Mouse (Mus musculus) ES-Bruce4 (cell line): ENCODE data around the gene Anapc10. TPM values are rescaled to one million over a fixed set of nuclear protein-coding genes. Genes with fewer than 3 reads are reported as not detected.

Experiments
- H3K27ac ChIP-seq: 2 replicates; pipeline ENCODE4 v1.5.1; 2012; ENCODE audit warnings: low read length, inconsistent platforms; ENCODE audit not compliant: insufficient read depth
- H3K27me3 ChIP-seq: 2 replicates; pipeline ENCODE4 v1.6.1; 2012; ENCODE audit warnings: mild to moderate bottlenecking, low read length, inconsistent platforms; ENCODE audit not compliant: control insufficient read depth, poor library complexity, insufficient read depth, severe bottlenecking
- H3K36me3 ChIP-seq: 2 replicates; pipeline ENCODE4 v1.6.1; 2012; ENCODE audit warnings: inconsistent platforms, mild to moderate bottlenecking, low read length, moderate library complexity; ENCODE audit not compliant: control insufficient read depth, poor library complexity, insufficient read depth, severe bottlenecking
- H3K4me1 ChIP-seq: one replicate; pipeline ENCODE4 v1.8.1; 2011; ENCODE audit warnings: low read length; ENCODE audit not compliant: control insufficient read depth, insufficient read depth
- H3K4me3 ChIP-seq: 2 replicates; pipeline ENCODE4 v1.5.1; 2011; ENCODE audit warnings: low read depth, mild to moderate bottlenecking, low read length
- H3K9ac ChIP-seq: 2 replicates; pipeline ENCODE4 v1.6.1; 2012; ENCODE audit warnings: low read depth, mild to moderate bottlenecking, inconsistent platforms; ENCODE audit not compliant: poor library complexity, severe bottlenecking
- H3K9me3 ChIP-seq: replicated peaks from 2 replicates; pipeline ENCODE4 v1.6.1; 2012; ENCODE audit warnings: mild to moderate bottlenecking, low read length, inconsistent platforms; ENCODE audit not compliant: control insufficient read depth, poor library complexity, insufficient read depth, severe bottlenecking
- CTCF ChIP-seq: IDR thresholded peaks from one replicate; pipeline ENCODE4 v1.8.1; 2011; ENCODE audit warnings: low read depth, low read length
- EP300 ChIP-seq: IDR thresholded peaks from 2 replicates; pipeline ENCODE4 v1.6.1; 2011; ENCODE audit warnings: low read depth, low read length; ENCODE audit not compliant: insufficient read depth
- POLR2A ChIP-seq: IDR thresholded peaks from one replicate; pipeline ENCODE4 v1.8.1; 2011; ENCODE audit warnings: low read length; ENCODE audit not compliant: insufficient read depth
- polyA plus RNA-seq: library from polyadenylated mRNA; stranded (reverse); fragments of >200 nt; gene quantifications from 2 replicates; pipeline ENCODE4 v1.2.4, GENCODE M21; 2011; ENCODE audit warnings: low read depth; ENCODE audit not compliant: missing spikeins, insufficient read depth, insufficient read length

Anapc10 gene
- polyA plus RNA-seq, 1 experiment = 63.9 TPM

- H3K9ac ChIP-seq = no peak overlapping the region
- no peaks in the 10 kb centered on the region for H3K36me3 ChIP-seq
- no peaks in the 10 kb centered on the region for H3K27me3 ChIP-seq
- no peaks in the 10 kb centered on the region; the same call in 1 of the 2 replicates for H3K9me3 ChIP-seq
- TF ChIP-seq POLR2A = no peak
- no peak for TF ChIP-seq EP300
- TF ChIP-seq CTCF = no peak
- H3K4me1 ChIP-seq = no peaks in the 10 kb centered on the region
- H3K4me3 ChIP-seq = no peak overlapping the region
- no peak overlapping the region for H3K27ac ChIP-seq
These were observed 92.9 kb downstream of the Anapc10 start for GRCm38 (mm10) chr8:79804499-79804898.

DNA sequence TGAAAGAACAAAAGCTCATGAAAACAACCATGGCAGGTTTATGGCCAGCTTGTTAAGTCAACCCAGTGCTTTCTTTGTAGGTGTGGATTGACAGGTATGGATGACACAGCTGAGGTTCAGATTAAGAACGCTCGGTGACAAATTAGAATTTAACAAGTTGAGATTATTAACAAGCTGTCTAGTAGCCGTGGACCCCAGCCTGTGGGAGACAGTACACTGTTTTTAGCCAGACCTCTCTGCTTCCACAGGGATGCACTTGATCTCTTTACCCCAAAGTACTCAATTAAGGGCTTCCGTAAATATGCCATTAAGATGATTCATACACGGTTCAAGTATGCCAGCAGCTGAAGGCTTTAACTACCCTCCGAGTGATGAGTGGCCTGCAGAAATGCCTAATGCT is 95.4 kb downstream of the Anapc10 start:
- TF ChIP-seq EP300 (no peak), POLR2A (no peak), CTCF (no peak)
- no peaks in the 10 kb centered on the region for H3K36me3 ChIP-seq
- no peaks in the 10 kb centered on the region; the same call in 1 of the 2 replicates for H3K9me3 ChIP-seq
- no peaks in the 10 kb centered on the region for H3K4me1 ChIP-seq
- H3K27me3 ChIP-seq = no peaks in the 10 kb centered on the region
- no peak overlapping the region for H3K9ac ChIP-seq
- no peak overlapping the region for H3K4me3 ChIP-seq
- no peak overlapping the region for H3K27ac ChIP-seq

- no peak overlapping the region for H3K4me3 ChIP-seq
- H3K27me3 ChIP-seq = no peaks in the 10 kb centered on the region
- no peaks in the 10 kb centered on the region; the same call in none of the 2 replicates for H3K9me3 ChIP-seq
- TF ChIP-seq EP300 (no peak), POLR2A (no peak), CTCF (no peak)
- no peak overlapping the region for H3K27ac ChIP-seq
- no peak overlapping the region for H3K9ac ChIP-seq
- no peaks in the 10 kb centered on the region for H3K4me1 ChIP-seq
- no peaks in the 10 kb centered on the region for H3K36me3 ChIP-seq
These were observed 114.9 kb downstream of the Anapc10 start for GRCm38 (mm10) chr8:79826534-79826933.

Other genes starting within 250 kb of the Anapc10 start
- gene Otud4, start 72.2 kb upstream of the Anapc10 start, polyA plus RNA-seq = 141 and 161 TPM in 2 replicates
- gene Abce1, start 80 bp upstream of the Anapc10 start, polyA plus RNA-seq = 320 and 348 TPM in 2 replicates